Mouse (Mus musculus) liver, embryonic 11.5 days (tissue): Measurements from ENCODE around the gene Smarca4. TPM values are rescaled to one million over a fixed set of nuclear protein-coding genes. Genes with fewer than 3 reads are reported as not detected.

Experiments used
- ATAC-seq: fragments of 200-750 bp; cut with Nextera tagmentation; replicated peaks from 2 replicates; pipeline ENCODE4 v1.8.0; 2017; ENCODE audit warnings: moderate number of reproducible peaks, mild to moderate bottlenecking, moderate TSS enrichment, moderate library complexity; ENCODE audit not compliant: low FRiP score
- DNase-seq: peaks from one replicate; pipeline ENCODE4 v3.0.0-alpha.2; 2017; ENCODE audit warnings: low spot score
- H3K27ac ChIP-seq: fragments of 300-500 bp; sonication (generic); 2 replicates; pipeline ENCODE4 v1.5.1; 2014; ENCODE audit warnings: mild to moderate bottlenecking, low read depth, low read length, control low read depth
- H3K27me3 ChIP-seq: fragments of 300-500 bp; sonication (generic); replicated peaks from 2 replicates; pipeline ENCODE4 v1.6.1; 2014; ENCODE audit warnings: low read length, mixed read lengths; ENCODE audit not compliant: control insufficient read depth, insufficient read depth
- H3K36me3 ChIP-seq: fragments of 300-500 bp; sonication (generic); 2 replicates; pipeline ENCODE4 v1.6.1; 2014; ENCODE audit warnings: mild to moderate bottlenecking, low read length, moderate library complexity, mixed read lengths; ENCODE audit not compliant: control insufficient read depth, insufficient read depth
- H3K4me1 ChIP-seq: fragments of 300-500 bp; sonication (generic); replicated peaks from 2 replicates; pipeline ENCODE4 v1.6.1; 2014; ENCODE audit warnings: low read length, mixed read lengths; ENCODE audit not compliant: control insufficient read depth, insufficient read depth
- H3K4me2 ChIP-seq: fragments of 300-500 bp; sonication (generic); 2 replicates; pipeline ENCODE4 v1.6.1; 2014; ENCODE audit warnings: mild to moderate bottlenecking, control low read depth, moderate library complexity
- H3K4me3 ChIP-seq: fragments of 300-500 bp; sonication (generic); 2 replicates; pipeline ENCODE4 v1.5.1; 2014; ENCODE audit warnings: low read depth, low read length, control low read depth
- H3K9ac ChIP-seq: fragments of 300-500 bp; sonication (generic); 2 replicates; pipeline ENCODE4 v1.6.1; 2014; ENCODE audit warnings: low read depth, low read length, control low read depth
- H3K9me3 ChIP-seq: fragments of 300-500 bp; sonication (generic); 2 replicates; pipeline ENCODE4 v1.6.1; 2016; ENCODE audit warnings: low read length, inconsistent platforms, mixed read lengths; ENCODE audit not compliant: control insufficient read depth
- WGBS: fragments of 180-500 bp; shearing (Covaris S2); extraction: QIAGEN DNeasy Blood & Tissue Kit; methylation state at CpG from one replicate; pipeline ENCODE4 v1.1.7; 2014; 5-methylcytosine and 5-hydroxymethylcytosine counted together
- polyA plus RNA-seq: library from polyadenylated mRNA; unstranded; fragments of >200 nt; fragmentation: Nextera tagmentation; extraction: Ambion mirVana; gene quantifications from 2 replicates; pipeline ENCODE4 v1.2.1, GENCODE M21; 2014

Gene Smarca4
- polyA plus RNA-seq, 1 experiment from 2014 or later = 86.1 TPM

- Histone ChIP-seq H3K4me2 (peak overlapping the region; percentile 80), H3K36me3 (peaks cover 10% of the 10 kb centered on the region), H3K9me3 (no peaks in the 10 kb centered on the region), H3K4me3 (peak overlapping the region; percentile 65), H3K27me3 (no peaks in the 10 kb centered on the region), H3K4me1 (peaks cover 39% of the 10 kb centered on the region), H3K9ac (peak overlapping the region; percentile 58), H3K27ac (peak overlapping the region; percentile 76)
- 45% methylated on average over 23 of the region's 23 CpGs for WGBS
- DNase-seq (no peak), ATAC-seq (no peak)
Observed at GRCm38 (mm10) chr9:21725224-21726121, 109.5 kb downstream of the Smarca4 start.

- H3K9me3 ChIP-seq = no peaks in the 10 kb centered on the region
- H3K27me3 ChIP-seq = no peaks in the 10 kb centered on the region
- H3K27ac ChIP-seq = peak overlapping the region; percentile 76; the same call in 1 of the 2 replicates
- H3K4me1 ChIP-seq = peaks cover 39% of the 10 kb centered on the region
- H3K36me3 ChIP-seq = peaks cover 15% of the 10 kb centered on the region
- ATAC-seq = no peak
- peak overlapping the region; percentile 65 for H3K4me3 ChIP-seq
- H3K9ac ChIP-seq = peak overlapping the region; percentile 58
- no peak for DNase-seq
- WGBS = 60% methylated on average over 14 of the region's 14 CpGs
- H3K4me2 ChIP-seq = peak overlapping the region; percentile 80
Observed at GRCm38 (mm10) chr9:21726218-21726975, 110.4 kb downstream of the Smarca4 start.

DNA sequence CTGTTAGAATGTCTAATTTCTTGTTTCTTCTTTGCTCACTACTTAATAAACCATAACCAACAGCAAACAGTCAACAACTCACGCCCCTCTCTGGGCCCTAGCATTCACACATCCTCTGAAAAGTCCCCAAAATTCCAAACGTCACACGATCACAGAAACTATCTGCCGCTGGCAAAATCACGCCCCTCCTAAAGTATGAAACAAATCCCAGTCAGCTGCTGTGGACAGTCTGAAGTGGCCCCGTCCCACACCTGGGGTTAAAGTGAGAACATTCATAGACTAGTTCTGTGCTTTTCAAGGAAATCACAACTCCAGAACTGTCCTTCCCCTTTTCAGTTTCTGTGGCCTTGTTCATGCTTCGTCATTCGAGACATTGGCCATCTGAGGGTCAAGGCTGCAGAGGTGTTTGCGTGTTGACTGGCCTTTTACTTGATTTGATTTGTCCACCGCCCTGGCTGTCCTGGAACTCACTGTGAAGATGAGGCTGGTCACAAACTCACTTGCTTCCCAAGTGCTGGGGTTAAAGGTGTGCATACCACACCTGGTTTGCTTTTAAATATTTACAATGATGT, 112.4 kb downstream of the Smarca4 start:
- Histone ChIP-seq H3K36me3 (peaks cover 34% of the 10 kb centered on the region), H3K27ac (no peak overlapping the region), H3K4me3 (no peak overlapping the region), H3K4me1 (peaks cover 33% of the 10 kb centered on the region), H3K9me3 (no peaks in the 10 kb centered on the region), H3K27me3 (no peaks in the 10 kb centered on the region), H3K4me2 (no peak overlapping the region), H3K9ac (no peak overlapping the region)
- 79% methylated on average over 10 of the region's 10 CpGs for WGBS
- ATAC-seq = no peak
- no peak for DNase-seq

- Histone ChIP-seq H3K27me3 (no peaks in the 10 kb centered on the region), H3K4me2 (no peak overlapping the region), H3K36me3 (peaks cover 43% of the 10 kb centered on the region), H3K4me3 (no peak overlapping the region), H3K9me3 (no peaks in the 10 kb centered on the region), H3K27ac (no peak overlapping the region), H3K4me1 (peaks cover 33% of the 10 kb centered on the region), H3K9ac (no peak overlapping the region)
- no peak for ATAC-seq
- no peak for DNase-seq
- WGBS = 69% methylated on average over 7 of the region's 7 CpGs
Observed at GRCm38 (mm10) chr9:21729264-21729663, 113.3 kb downstream of the Smarca4 start.

DNA sequence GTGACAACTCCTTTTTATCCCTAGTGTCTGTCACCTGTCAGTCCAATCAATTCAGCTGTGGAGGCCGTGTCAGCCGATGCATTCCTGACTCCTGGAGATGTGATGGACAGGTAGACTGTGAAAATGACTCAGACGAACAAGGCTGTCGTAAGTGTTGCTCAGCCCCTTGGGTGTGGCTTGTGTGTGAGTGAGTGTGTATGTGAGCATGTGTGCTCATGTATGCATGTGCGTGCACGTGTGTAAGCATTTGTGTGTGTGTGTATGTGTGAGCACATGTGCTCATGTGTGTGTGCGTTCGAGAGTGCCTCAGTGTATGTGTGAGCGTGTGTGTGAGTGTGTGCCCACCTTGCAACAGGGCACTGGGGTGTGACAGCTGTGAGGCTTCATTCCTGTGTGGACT, 116.3 kb downstream of the Smarca4 start:
- H3K36me3 ChIP-seq = peaks cover 71% of the 10 kb centered on the region
- H3K27ac ChIP-seq = no peak overlapping the region
- H3K4me2 ChIP-seq = no peak overlapping the region
- no peak overlapping the region for H3K9ac ChIP-seq
- peaks cover 14% of the 10 kb centered on the region for H3K4me1 ChIP-seq
- DNase-seq (no peak), ATAC-seq (no peak)
- H3K9me3 ChIP-seq = no peaks in the 10 kb centered on the region
- H3K27me3 ChIP-seq = no peaks in the 10 kb centered on the region
- no peak overlapping the region for H3K4me3 ChIP-seq
- WGBS = 93% methylated on average over 9 of the region's 9 CpGs

- ATAC-seq = no peak
- Histone ChIP-seq H3K4me1 (peaks cover 11% of the 10 kb centered on the region), H3K9ac (no peak overlapping the region), H3K27ac (no peak overlapping the region), H3K36me3 (peaks cover 83% of the 10 kb centered on the region), H3K9me3 (no peaks in the 10 kb centered on the region), H3K4me3 (no peak overlapping the region), H3K27me3 (no peaks in the 10 kb centered on the region), H3K4me2 (no peak overlapping the region)
- DNase-seq = no peak
- 94% methylated on average over 17 of the region's 17 CpGs for WGBS
Observed at GRCm38 (mm10) chr9:21733446-21733845, 117.5 kb downstream of the Smarca4 start.

DNA sequence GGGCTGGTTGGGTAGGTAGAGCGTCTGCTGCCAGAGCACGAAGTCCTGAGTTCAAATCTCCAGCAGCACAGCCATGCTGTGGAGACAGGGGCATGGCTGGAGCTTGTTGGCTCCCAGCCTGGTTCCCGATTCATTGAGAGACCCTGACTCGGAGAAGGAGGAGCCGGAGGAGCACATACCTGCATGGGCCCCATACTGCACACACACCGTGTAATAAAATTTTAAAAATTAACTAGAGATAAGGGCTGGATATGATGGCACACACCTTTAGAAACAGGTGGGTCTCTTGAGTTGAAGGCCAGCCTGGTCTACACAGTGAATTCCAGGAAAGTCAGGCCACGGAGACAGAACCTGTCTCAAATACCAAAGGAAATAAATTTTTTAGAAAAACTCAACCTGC, 118.0 kb downstream of the Smarca4 start:
- H3K4me3 ChIP-seq = no peak overlapping the region
- H3K36me3 ChIP-seq = peaks cover 84% of the 10 kb centered on the region
- WGBS = 95% methylated on average over 7 of the region's 7 CpGs
- DNase-seq (no peak), ATAC-seq (no peak)
- no peak overlapping the region for H3K9ac ChIP-seq
- peaks cover 7% of the 10 kb centered on the region for H3K4me1 ChIP-seq
- H3K27ac ChIP-seq = no peak overlapping the region
- no peaks in the 10 kb centered on the region for H3K9me3 ChIP-seq
- no peaks in the 10 kb centered on the region for H3K27me3 ChIP-seq
- H3K4me2 ChIP-seq = no peak overlapping the region

DNA sequence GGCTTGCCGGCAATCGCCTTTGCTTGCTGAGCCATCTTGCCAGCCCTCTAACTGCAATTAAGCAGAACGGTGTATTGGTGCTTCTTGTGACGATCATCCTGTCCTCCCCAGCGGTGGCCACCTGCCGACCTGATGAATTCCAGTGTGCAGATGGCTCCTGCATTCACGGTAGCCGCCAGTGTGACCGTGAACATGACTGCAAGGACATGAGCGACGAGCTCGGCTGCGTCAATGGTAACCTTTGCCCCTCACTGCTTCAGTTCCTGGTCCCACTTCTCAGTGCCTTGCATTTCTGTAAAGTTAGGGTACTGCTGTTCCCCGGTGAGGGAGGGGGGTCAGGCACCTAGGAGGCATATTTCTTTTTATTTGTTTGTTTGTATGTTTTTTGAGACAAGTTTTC, 119.2 kb downstream of the Smarca4 start:
- H3K4me2 ChIP-seq = no peak overlapping the region
- 0 out of 2 replicates have a peak, but pooled peaks cover 2% of the 10 kb centered on the region for H3K4me1 ChIP-seq
- no peaks in the 10 kb centered on the region for H3K27me3 ChIP-seq
- no peak for ATAC-seq
- no peak overlapping the region for H3K9ac ChIP-seq
- no peaks in the 10 kb centered on the region for H3K9me3 ChIP-seq
- H3K36me3 ChIP-seq = peaks cover 91% of the 10 kb centered on the region
- WGBS = 89% methylated on average over 14 of the region's 14 CpGs
- no peak overlapping the region for H3K4me3 ChIP-seq
- DNase-seq = no peak
- no peak overlapping the region for H3K27ac ChIP-seq
